Mouse (Mus musculus) megakaryocyte, adult 5-6 weeks (primary cell): Measurements from ENCODE around the gene Nupl1. TPM values are rescaled to one million over a fixed set of nuclear protein-coding genes. Genes with fewer than 3 reads are reported as not detected.

Experiments used
- ATAC-seq: 2 replicates; pipeline ENCODE4 v1.8.0; 2016; ENCODE audit warnings: mild to moderate bottlenecking, inconsistent platforms; ENCODE audit not compliant: poor library complexity, severe bottlenecking
- total RNA-seq, 2 experiments: library from RNA; stranded (forward) in 1 of 2; stranded (reverse) in 1 of 2; fragments of 153-499, 151-499 nt in 1 of 2; fragments of 221-1000, 200-1000 nt in 1 of 2; gene quantifications; 2 replicates each; pipeline versions ENCODE4 v1.2.3 to v1.2.4; 2015 to 2017

Gene Nupl1
- total RNA-seq, 2 experiments from 2014 or later: not detected

DNA sequence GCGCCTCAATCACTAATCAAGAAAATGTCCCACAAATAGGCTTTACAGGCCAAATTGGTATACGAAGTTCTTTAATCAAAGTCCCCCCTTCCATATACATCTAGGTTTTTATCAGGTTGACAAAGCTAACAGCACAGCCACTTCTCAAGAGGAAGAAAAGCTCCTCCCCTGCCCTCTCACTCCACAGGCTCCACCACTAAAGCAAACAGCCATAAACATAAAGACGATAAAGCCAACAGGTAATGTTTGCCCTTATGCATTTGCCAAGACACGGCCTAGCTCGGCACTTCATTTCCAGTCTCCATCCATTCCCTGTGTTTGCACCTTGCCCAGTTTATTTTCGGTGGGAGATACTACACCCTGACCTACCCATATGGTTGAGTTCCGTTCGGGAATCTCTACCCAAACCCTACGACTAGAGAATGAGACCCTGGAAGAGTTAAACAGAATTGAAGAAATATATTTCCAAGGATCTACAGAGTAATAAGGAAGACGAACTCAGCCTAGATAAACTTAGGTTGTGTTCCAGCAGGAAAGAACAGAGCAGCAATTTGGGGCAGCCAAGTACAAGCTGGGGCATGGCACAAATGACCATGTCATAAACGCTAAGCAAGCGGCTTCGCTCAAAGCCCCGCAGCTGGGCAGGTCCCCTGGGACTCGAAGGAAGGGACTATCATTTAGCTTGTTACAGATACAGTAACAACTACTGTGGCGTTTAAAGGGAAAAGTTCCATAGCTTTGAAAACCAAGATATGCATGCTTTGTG, 80.2 kb downstream of the Nupl1 start:
- ATAC-seq: no peak

DNA sequence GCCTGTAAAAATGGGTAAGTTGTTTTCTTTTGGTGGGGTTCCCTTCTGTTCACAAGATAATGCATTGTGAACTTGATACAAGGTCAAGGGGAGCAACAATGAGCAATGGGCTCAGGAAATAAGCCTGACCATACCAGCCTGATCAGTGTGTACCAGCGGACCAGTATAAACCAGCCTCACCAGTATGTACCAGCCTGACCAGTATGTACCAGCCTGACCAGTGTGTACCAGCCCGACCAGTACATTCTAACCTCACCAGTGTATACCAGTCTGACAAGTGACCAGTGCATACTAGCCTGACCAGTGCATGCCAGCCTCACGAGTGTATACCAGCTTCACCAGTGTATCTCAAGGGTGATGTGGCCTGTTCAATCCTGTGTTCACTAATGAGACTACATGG, 87.9 kb downstream of the Nupl1 start:
- ATAC-seq: no peak

GRCm38 (mm10) chr14:60152373-60152772, 98.9 kb downstream of the Nupl1 start:
- ATAC-seq: no peak

DNA sequence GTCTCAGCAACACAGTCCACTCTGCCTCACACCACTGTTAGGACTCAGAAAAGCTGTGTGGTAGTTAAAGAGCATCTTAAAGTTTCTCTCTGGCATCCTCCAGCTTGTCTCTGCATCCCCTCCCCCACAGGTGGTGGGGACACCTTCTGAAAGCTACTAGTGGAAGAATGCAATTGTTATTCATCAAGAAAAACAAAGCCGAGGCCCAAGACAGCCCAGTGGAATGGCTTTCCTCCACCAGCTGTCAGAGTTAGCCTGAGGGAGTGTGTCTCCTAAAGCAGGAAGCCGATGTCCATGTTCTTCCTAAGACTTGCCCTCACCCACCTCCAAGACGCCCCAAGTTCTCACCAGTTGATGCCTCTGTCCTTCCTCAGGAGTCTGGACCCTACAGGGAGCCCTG, 102.3 kb downstream of the Nupl1 start:
- ATAC-seq: no peak

DNA sequence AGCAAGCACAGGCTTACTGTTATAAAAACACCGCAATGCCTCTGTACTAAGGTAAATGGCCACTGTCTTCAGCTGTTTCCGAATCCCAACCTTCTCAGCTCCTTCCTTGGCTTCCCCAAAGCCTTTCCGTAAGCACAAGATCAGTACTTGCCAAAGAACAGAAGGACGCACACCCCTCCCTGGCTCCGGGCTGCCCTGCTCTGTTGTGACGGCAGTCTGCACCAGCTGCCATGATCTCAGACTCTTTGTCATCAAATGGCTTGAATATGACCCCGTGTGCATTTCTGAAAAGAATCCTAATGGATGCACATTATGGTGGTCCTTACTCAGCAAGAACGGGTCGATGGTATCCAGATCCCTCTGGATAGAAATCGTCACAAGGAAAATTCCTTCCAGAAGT, 108.0 kb downstream of the Nupl1 start:
- no peak for ATAC-seq

DNA sequence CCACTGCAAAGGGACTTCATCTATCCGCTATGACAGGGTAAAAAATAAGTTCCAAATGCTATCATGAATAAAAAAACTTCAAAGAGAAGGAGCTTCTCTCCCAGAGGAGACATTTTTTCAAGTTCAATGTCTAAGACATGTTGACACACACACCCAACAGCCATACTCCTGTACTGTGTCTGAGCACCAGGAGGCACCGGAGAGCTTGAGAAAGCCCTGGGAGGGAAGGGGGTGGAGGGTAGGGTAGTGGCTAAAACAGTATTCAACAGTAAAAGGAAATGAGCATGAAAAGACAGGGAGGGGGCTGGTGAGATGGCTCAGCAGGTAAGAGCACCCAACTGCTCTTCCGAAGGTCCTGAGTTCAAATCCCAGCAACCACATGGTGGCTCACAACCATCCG, 112.9 kb downstream of the Nupl1 start:
- peak; percentile 82 for ATAC-seq

GRCm38 (mm10) chr14:60137812-60138211, 113.4 kb downstream of the Nupl1 start:
- ATAC-seq: peak; percentile 54

DNA sequence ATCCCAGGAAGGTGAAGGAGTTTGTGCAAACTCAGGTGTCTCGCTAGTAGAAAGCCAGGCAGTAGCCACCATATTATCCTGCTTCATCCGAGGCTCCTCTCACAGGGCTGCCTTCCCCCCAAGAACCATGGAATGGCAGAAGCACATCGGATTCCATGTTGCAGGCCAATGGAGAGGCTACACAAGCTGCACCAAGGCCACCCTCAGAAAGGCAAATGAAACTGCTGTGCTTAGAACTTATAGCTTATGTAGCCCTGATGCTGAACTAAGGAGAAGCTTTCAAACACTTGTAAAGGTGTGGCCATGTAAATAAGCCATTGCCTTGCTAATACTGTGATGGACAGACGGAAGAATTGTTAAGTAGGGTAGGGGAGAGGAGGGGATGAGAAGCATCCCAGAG, 115.4 kb downstream of the Nupl1 start:
- no peak for ATAC-seq

DNA sequence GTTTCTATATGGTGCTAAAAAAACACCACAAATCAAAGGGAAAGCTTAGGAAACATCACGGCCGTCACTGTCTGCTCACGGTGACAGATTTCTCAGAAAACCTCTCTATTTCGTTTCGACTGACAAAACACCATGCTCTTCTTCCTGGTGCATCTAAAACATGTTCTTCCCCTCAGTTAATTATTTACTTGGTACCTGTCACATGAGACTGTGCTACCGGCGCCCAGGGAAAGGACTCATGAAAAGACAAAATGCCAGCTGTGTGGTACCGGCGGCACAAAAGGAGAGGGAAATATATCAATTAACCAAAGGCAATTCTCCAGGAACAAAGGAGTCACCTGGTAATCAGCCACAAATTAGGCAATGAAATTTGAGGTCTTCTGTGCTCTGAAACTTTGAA, 116.5 kb downstream of the Nupl1 start:
- no peak for ATAC-seq

Other genes starting within 250 kb of the Nupl1 start
- gene Atp8a2, start 54.3 kb downstream of the Nupl1 start, total RNA-seq (2015): 0.20 and 0.41 TPM in 2 replicates
- 0.51 and 2.4 TPM in 2 replicates for gene Atp8a2, start 54.3 kb downstream of the Nupl1 start, total RNA-seq (2017)
- 51.1 and 55.8 TPM in 2 replicates for gene Gm49336, start 76 bp upstream of the Nupl1 start, total RNA-seq (2015)
- gene Gm49336, start 76 bp upstream of the Nupl1 start, total RNA-seq (2017): 68.7 and 78.5 TPM in 2 replicates
- gene Mtmr6, start 13.8 kb upstream of the Nupl1 start, total RNA-seq (2015): 72.7 and 90.5 TPM in 2 replicates
- 111 and 119 TPM in 2 replicates for gene Mtmr6, start 13.8 kb upstream of the Nupl1 start, total RNA-seq (2017)
- 2.9 and 4.4 TPM in 2 replicates for gene Amer2, start 121.8 kb upstream of the Nupl1 start, total RNA-seq (2015)
- 1.9 and 2.4 TPM in 2 replicates for gene Amer2, start 121.8 kb upstream of the Nupl1 start, total RNA-seq (2017)